Mouse (Mus musculus): ENCODE measurements around the gene Msl1. TPM values are rescaled to one million over a fixed set of nuclear protein-coding genes. Genes with fewer than 3 reads are reported as not detected.
A peak's percentile ranks its signal among the peaks of the same experiment; 100 is the strongest.

The Msl1 gene
- total and polyA plus RNA-seq, 2 experiments from 2014 or later = 25.0 to 77.7 TPM

GRCm38 (mm10) chr11:98767713-98768112 is 27.6 kb upstream of the Msl1 start:
- DNase-seq (ENCODE audit: low spot score) = peak; percentile 54
- no peak overlapping the region for H3K9ac ChIP-seq (replicated peaks; ENCODE audit: low read length)
- peak overlapping the region; percentile 43 for H3K4me2 ChIP-seq (ENCODE audit: low read depth, low read length)
- ATAC-seq = no peak
- WGBS = 9% methylated on average over 4 of the region's 4 CpGs
- H3K4me3 ChIP-seq (ENCODE audit: low read length) = no peak overlapping the region
- H3K36me3 ChIP-seq (ENCODE audit: insufficient read depth, low read length) = peaks cover 52% of the 10 kb centered on the region
- H3K27ac ChIP-seq = peak overlapping the region; percentile 78
- H3K9me3 ChIP-seq (ENCODE audit: low read length) = no peaks in the 10 kb centered on the region
- TF ChIP-seq CTCF (IDR thresholded peaks at IDR 0.05; ENCODE audit: low read depth) = no peak
- peaks cover 26% of the 10 kb centered on the region for H3K4me1 ChIP-seq (ENCODE audit: insufficient read depth, low read length)
- H3K27me3 ChIP-seq (ENCODE audit: insufficient read depth, low read length) = no peaks in the 10 kb centered on the region

DNA sequence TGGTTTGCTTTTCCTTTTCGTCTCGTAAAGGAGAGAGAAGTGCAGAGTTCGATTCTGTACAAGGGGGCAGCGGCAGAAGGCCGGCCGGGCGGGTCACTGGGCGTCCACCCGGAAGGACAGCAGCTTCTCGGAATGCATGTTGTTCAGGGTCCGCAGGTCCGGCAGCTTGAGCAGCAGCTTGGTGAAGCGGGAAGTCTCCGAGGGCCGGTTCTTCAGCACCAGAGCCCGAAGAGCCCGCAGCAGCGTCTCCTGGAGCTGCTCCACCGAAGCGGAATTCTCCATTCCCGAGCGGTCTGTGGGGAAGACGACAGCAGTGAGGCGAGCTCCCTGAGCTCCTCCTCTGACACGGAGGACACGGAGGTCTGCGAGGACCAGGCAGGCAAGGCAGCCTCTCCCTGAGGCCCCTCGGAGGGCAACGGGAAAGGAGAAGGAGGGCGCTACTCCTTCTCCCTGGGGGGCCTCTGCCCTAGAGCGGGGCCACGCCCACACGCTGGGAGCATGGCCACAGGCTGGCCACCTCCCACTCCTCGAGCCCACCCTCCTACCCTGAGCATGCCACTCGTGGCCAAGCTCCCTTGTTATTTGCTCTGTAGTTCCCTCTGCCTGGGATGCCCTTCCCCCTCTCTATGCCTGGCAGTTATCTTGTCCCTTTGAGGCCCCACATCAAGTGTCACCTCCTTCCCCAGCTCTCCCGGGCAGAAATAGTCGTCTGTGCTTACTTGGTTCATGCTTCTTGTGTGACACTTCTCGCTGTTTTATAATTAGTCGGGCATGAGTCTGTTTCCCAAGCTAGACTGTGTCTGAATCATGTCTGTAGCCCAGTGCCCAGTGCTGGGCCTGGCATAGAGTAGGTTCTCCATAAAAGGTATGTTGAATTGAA is 26.9 kb upstream of the Msl1 start:
- no peak for TF ChIP-seq CTCF (IDR thresholded peaks at IDR 0.05; ENCODE audit: low read depth)
- H3K4me1 ChIP-seq (ENCODE audit: insufficient read depth, low read length) = peaks cover 33% of the 10 kb centered on the region
- peak overlapping the region; percentile 43 for H3K4me2 ChIP-seq (ENCODE audit: low read depth, low read length)
- peak overlapping the region; percentile 78 for H3K27ac ChIP-seq
- H3K4me3 ChIP-seq (ENCODE audit: low read length) = peak overlapping the region; percentile 6; the same call in 1 of the 2 replicates
- peaks cover 47% of the 10 kb centered on the region for H3K36me3 ChIP-seq (ENCODE audit: insufficient read depth, low read length)
- DNase-seq (ENCODE audit: low spot score) (peak; percentile 36), ATAC-seq (no peak)
- no peaks in the 10 kb centered on the region for H3K9me3 ChIP-seq (ENCODE audit: low read length)
- WGBS = 21% methylated on average over 35 of the region's 39 CpGs
- peak overlapping the region; percentile 37; the same call in 1 of the 2 replicates for H3K9ac ChIP-seq (replicated peaks; ENCODE audit: low read length)
- no peaks in the 10 kb centered on the region for H3K27me3 ChIP-seq (ENCODE audit: insufficient read depth, low read length)

GRCm38 (mm10) chr11:98769007-98769954 is 26.0 kb upstream of the Msl1 start:
- H3K9me3 ChIP-seq (ENCODE audit: low read length) = no peaks in the 10 kb centered on the region
- ATAC-seq (no peak), DNase-seq (ENCODE audit: low spot score) (no peak)
- 85% methylated on average over 25 of the region's 25 CpGs for WGBS
- H3K27ac ChIP-seq = peak overlapping the region; percentile 78
- H3K9ac ChIP-seq (replicated peaks; ENCODE audit: low read length) = no peak overlapping the region
- H3K4me1 ChIP-seq (ENCODE audit: insufficient read depth, low read length) = peaks cover 40% of the 10 kb centered on the region
- no peak overlapping the region for H3K4me2 ChIP-seq (ENCODE audit: low read depth, low read length)
- H3K36me3 ChIP-seq (ENCODE audit: insufficient read depth, low read length) = peaks cover 38% of the 10 kb centered on the region
- no peaks in the 10 kb centered on the region for H3K27me3 ChIP-seq (ENCODE audit: insufficient read depth, low read length)
- TF ChIP-seq CTCF (IDR thresholded peaks at IDR 0.05; ENCODE audit: low read depth) = no peak
- no peak overlapping the region for H3K4me3 ChIP-seq (ENCODE audit: low read length)

DNA sequence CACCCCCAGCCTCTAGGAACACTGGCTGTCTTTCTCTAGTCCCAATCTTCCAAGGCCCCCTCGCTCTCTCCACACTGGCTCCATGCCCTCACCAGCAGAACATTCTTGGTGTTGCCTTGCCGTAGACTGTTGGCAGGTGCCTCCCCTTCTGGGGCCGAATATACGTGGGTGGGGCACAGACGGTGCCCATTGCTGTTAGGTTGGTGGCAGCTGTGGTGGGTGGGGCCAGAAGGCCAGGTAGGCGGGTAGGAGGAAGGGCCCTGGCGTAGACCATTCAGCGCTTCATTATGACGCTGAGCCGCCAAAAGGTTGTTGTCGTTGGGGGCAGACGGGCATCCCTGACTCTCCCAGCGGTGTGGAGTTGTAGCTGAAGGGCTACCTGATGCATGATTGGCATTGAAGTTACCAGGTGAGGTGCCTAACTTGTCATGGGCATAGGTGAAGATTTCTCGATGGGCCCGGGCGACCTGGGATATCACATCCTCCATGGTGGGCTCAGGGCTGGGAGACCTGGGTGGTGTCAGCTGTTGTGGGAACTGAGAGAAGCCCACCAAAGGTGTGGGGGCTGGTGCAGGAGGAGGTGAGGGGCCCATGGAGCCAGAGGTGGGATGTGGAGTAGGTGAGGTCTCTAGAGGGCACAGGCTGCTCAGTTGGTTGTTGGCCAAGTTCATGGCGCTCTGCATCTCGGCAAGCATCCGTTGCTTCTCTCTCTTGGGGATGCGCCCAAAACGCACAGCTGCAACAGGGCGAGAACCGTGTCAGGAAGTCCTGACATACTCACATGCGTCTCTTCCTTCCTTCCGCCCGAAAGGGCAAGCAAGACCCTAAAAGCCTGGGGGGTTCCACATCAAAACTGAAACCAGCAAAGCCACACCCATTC is 25.0 kb upstream of the Msl1 start:
- Histone ChIP-seq H3K27me3 (ENCODE audit: insufficient read depth, low read length) (no peaks in the 10 kb centered on the region), H3K4me1 (ENCODE audit: insufficient read depth, low read length) (peaks cover 47% of the 10 kb centered on the region), H3K9me3 (ENCODE audit: low read length) (no peaks in the 10 kb centered on the region), H3K4me2 (ENCODE audit: low read depth, low read length) (no peak overlapping the region), H3K27ac (peak overlapping the region; percentile 15; the same call in 1 of the 2 replicates), H3K36me3 (ENCODE audit: insufficient read depth, low read length) (peaks cover 33% of the 10 kb centered on the region), H3K4me3 (ENCODE audit: low read length) (no peak overlapping the region), H3K9ac (replicated peaks; ENCODE audit: low read length) (no peak overlapping the region)
- ATAC-seq = no peak
- DNase-seq (ENCODE audit: low spot score) = no peak
- 86% methylated on average over 26 of the region's 26 CpGs for WGBS
- TF ChIP-seq CTCF (IDR thresholded peaks at IDR 0.05; ENCODE audit: low read depth) = no peak

- H3K27me3 ChIP-seq (ENCODE audit: insufficient read depth, low read length) = no peaks in the 10 kb centered on the region
- H3K27ac ChIP-seq = 0 out of 2 replicates have a peak overlapping the region, but pooled peaks have one; percentile 15
- 90% methylated on average over 18 of the region's 18 CpGs for WGBS
- peaks cover 33% of the 10 kb centered on the region for H3K36me3 ChIP-seq (ENCODE audit: insufficient read depth, low read length)
- H3K4me1 ChIP-seq (ENCODE audit: insufficient read depth, low read length) = peaks cover 41% of the 10 kb centered on the region
- no peaks in the 10 kb centered on the region for H3K9me3 ChIP-seq (ENCODE audit: low read length)
- no peak overlapping the region for H3K4me2 ChIP-seq (ENCODE audit: low read depth, low read length)
- H3K9ac ChIP-seq (replicated peaks; ENCODE audit: low read length) = no peak overlapping the region
- DNase-seq (ENCODE audit: low spot score) = no peak
- H3K4me3 ChIP-seq (ENCODE audit: low read length) = no peak overlapping the region
- TF ChIP-seq CTCF (IDR thresholded peaks at IDR 0.05; ENCODE audit: low read depth) = no peak
- ATAC-seq = no peak
Observed at GRCm38 (mm10) chr11:98771131-98771530, 24.2 kb upstream of the Msl1 start.

Data from hindbrain, postnatal 0 days (tissue).